Mouse (Mus musculus) thymus, adult 2 months (tissue): ENCODE measurements at regions not wholly inside any gene's neighbourhood (a gene's known extent, or its start where the extent isn't known, plus 50 kb on each side); places are given as distances from the start of the nearest gene placed in this dataset.

ENCODE experiments used
- CTCF ChIP-seq: fragments of 200-500 bp; IDR thresholded peaks from 2 replicates; pipeline ENCODE4 v1.5.1; 2012; ENCODE audit warnings: mild to moderate bottlenecking, control low read depth, low read length, moderate library complexity, borderline replicate concordance; ENCODE audit not compliant: control insufficient read depth, poor library complexity, insufficient read depth; ENCODE audit errors: extremely low read depth
- POLR2A ChIP-seq: fragments of 200-500 bp; IDR thresholded peaks from 2 replicates; pipeline ENCODE4 v1.6.1; 2012; ENCODE audit warnings: mild to moderate bottlenecking, low read length, control low read depth, moderate library complexity; ENCODE audit not compliant: control insufficient read depth, poor library complexity, insufficient read depth; ENCODE audit errors: extremely low read depth

GRCm38 (mm10) chr12:73476421-73476858 lies 69.8 kb downstream of the Tmem30b start:
- TF ChIP-seq POLR2A (no peak), CTCF (no peak)
